Mouse (Mus musculus) stomach, postnatal 0 days (tissue): ENCODE measurements around the gene Lingo1.

Experiments
- CTCF ChIP-seq: IDR thresholded peaks from 2 replicates; pipeline ENCODE4 v1.5.1; 2016; ENCODE audit warnings: antibody characterized with exemption, low read depth, mild to moderate bottlenecking, moderate library complexity
- EP300 ChIP-seq: optimal IDR thresholded peaks from 2 replicates; pipeline ENCODE3; 2016; ENCODE audit warnings: antibody characterized with exemption

GRCm38 (mm10) chr9:56606082-56606740, 190.1 kb downstream of the Lingo1 start:
- TF ChIP-seq CTCF (no peak), EP300 (no peak)
